Mouse (Mus musculus) urinary bladder, postnatal 10 days (tissue): Measurements from ENCODE around the gene Olfr790.

Source experiments
- DNase-seq: peaks from one replicate; pipeline ENCODE4 v3.0.0; 2022; ENCODE audit warnings: low spot score

The Olfr790 gene

DNA sequence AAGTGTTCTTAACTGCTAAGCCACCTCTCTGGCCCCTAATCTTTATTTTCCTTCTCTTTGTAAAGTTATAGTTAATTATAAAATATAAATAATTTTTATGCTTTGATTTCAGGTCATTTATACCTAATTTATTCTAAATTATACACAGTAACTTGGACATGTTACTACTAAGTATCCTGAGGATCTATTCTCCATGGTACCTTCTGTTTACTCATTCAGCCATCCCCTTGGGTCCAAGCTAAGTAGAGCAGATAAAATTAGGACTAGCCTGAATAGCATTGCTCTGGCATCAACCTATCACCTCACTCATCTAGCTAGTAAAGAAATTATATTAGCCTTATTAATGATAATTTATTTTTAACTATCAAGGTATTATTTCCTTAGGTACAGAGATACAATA is at the start of gene Olfr790:
TSS of gene Olfr790 (plus strand) at position 301 of the 400 bp plus-strand sequence.
- DNase-seq, result no peak

GRCm38 (mm10) chr10:129461562-129461961 is 36.7 kb upstream of the Olfr790 start, which contains the start of gene Olfr787:
Gene Olfr787 (plus strand): TSS chr10:129461862.
- no peak for DNase-seq

DNA sequence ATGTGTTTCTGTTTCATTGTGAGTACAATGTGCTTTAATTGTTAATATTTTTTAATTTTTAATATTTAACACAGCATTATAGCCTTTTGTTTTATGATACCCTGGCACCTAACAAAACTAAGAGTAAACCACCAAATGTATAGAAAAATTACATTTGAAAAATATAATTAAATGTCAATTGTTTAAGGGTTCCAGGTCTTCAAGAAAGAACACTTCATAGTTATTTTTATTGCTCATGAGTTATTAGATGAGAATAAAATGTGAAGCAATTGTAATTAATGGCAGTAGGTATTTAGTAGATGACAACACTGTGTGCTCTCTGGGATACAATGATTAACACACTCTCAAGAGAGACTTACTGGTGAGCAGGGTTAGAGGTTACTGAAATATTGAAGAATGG is 27.6 kb upstream of the Olfr790 start, which contains the start of gene Olfr788:
TSS of gene Olfr788 (plus strand) at position 301 of the 400 bp plus-strand sequence.
- DNase-seq, result no peak

- no peak for DNase-seq
Observed at GRCm38 (mm10) chr10:129473256-129473655, 25.0 kb upstream of the Olfr790 start.

GRCm38 (mm10) chr10:129473723-129474122 is 24.6 kb upstream of the Olfr790 start:
- DNase-seq, result no peak

GRCm38 (mm10) chr10:129484452-129484851 is 13.8 kb upstream of the Olfr790 start, which contains the start of gene Olfr789:
Gene Olfr789 (plus strand): TSS chr10:129484752.
- no peak for DNase-seq

GRCm38 (mm10) chr10:129490101-129490500 is 8.2 kb upstream of the Olfr790 start:
- DNase-seq, result no peak

GRCm38 (mm10) chr10:129521492-129521891 is 23.2 kb downstream of the Olfr790 start, which contains the start of gene Olfr791:
Gene Olfr791 (plus strand): TSS chr10:129521792.
- no peak for DNase-seq

DNA sequence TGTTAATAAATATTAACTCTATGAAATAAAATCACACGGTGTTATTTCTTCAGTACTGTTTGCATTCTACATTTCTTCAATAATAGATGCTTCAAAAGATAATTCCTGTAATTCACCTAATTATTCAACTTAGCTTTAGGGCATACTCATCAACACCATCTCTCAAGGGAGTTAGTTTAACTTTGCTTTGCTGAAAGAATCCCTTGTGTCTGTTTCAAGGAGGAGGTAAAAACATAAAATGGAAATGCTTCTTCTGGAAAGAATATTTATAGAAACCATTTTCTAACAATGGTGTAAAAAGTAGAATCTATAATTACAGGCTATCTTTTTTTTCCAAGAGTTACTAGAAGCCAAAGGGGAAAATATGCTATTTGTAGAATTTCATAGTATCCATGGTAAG is 40.6 kb downstream of the Olfr790 start, which contains the start of gene Olfr792:
TSS of gene Olfr792 (plus strand) at position 301 of the 400 bp plus-strand sequence.
- DNase-seq, result no peak

DNA sequence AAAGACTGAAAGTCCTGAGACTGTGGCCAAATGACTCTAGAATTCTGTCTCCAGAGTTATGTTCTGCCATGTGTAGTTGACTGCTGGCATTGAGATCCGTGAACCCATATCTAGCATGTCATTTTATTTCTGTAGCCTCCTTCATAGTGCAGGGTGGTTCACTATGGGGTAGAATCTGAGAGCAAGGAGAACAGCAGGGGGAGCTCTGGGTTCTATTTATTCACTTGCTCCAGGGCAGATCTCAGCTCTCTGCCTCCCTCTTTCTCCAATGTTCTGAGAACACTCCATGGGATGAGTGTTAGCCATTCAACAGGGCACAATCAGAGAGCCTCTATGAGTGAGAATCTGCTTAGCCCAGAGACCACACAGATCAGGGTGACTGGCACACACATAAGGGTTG is 51.1 kb downstream of the Olfr790 start:
- DNase-seq, result no peak
